8 mouse cellular contexts compared by ENCODE assay signal in the genomic region with DNA sequence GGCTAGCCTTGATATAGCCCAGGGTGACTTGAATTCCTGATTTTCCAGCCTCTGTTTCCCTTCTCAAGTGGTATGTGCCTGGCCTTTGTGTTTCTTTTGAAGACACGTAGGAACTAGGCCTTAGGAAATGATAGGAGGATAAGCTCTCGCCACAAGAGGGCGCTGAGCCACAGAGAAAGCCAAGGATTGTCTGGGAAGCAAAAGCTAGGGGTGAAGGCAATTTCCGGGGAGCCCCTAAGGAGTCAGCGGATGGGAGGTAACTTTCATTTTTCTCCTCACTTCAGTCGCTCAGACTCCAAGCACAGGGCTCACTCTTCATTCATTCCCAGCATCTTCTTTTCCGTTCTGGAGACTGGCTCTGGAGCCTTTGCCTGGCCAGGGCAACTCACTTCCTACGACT. TPM values are rescaled to one million over a fixed set of nuclear protein-coding genes. Genes with fewer than 3 reads are reported as not detected.
DNase-seq lines count a peak whose midpoint lies in the region; ATAC-seq and TF ChIP-seq lines count a peak whose summit lies in the region.

No protein-coding gene starts in this region.

- 28% methylated on average over 8 of the region's 8 CpGs for WGBS in embryonic facial prominence, embryonic 12.5 days
- 28% methylated on average over 8 of the region's 8 CpGs for WGBS in kidney, embryonic 15.5 days
- 25% methylated on average over 8 of the region's 8 CpGs for WGBS in liver, embryonic 11.5 days
- 33% methylated on average over 8 of the region's 8 CpGs for WGBS in neural tube, embryonic 13.5 days

- no peaks in the 10 kb centered on the region for H3K9me3 ChIP-seq in embryonic facial prominence, embryonic 12.5 days
- H3K9me3 ChIP-seq in kidney, embryonic 15.5 days (replicated peaks), result no peaks in the 10 kb centered on the region
- no peaks in the 10 kb centered on the region for H3K9me3 ChIP-seq in liver, embryonic 11.5 days (ENCODE audit: control insufficient read depth, low read length)
- H3K9me3 ChIP-seq in neural tube, embryonic 13.5 days, result no peaks in the 10 kb centered on the region

- no peak overlapping the region for H3K27ac ChIP-seq in embryonic facial prominence, embryonic 12.5 days
- no peak overlapping the region for H3K27ac ChIP-seq in kidney, embryonic 15.5 days
- H3K27ac ChIP-seq in liver, embryonic 11.5 days (ENCODE audit: low read depth, low read length), result no peak overlapping the region
- H3K27ac ChIP-seq in neural tube, embryonic 13.5 days (replicated peaks), result no peak overlapping the region
- no peak overlapping the region for H3K27ac ChIP-seq in testis, adult 2 months (ENCODE audit: control insufficient read depth, insufficient read depth, low read depth, low read length)

- no peak for ATAC-seq in embryonic facial prominence, embryonic 12.5 days (ENCODE audit: insufficient number of reproducible peaks, insufficient read depth, low FRiP score, low TSS enrichment)
- peak; percentile 64; the same call in 1 of the 2 replicates for ATAC-seq in kidney, embryonic 15.5 days (replicated peaks; ENCODE audit: low FRiP score)
- ATAC-seq in liver, embryonic 11.5 days (replicated peaks; ENCODE audit: low FRiP score), result peak; percentile 51; the same call in 1 of the 2 replicates
- ATAC-seq in neural tube, embryonic 13.5 days (ENCODE audit: low read depth), result peak; percentile 36; the same call in 1 of the 2 replicates

- no peaks in the 10 kb centered on the region for H3K79me2 ChIP-seq in C2C12 (ENCODE audit: control insufficient read depth, insufficient read depth)

- TF ChIP-seq CTCF in C2C12 (IDR thresholded peaks at IDR 0.05; ENCODE audit: control insufficient read depth, insufficient read depth, insufficient read length), result peak; percentile 45
- TF ChIP-seq CTCF in testis, adult 2 months (IDR thresholded peaks at IDR 0.05; ENCODE audit: control insufficient read depth, insufficient read depth, insufficient replicate concordance, low read depth, low read length), result peak; percentile 53; the same call in 1 of the 2 replicates

- H3K4me2 ChIP-seq in embryonic facial prominence, embryonic 12.5 days (replicated peaks), result 0 out of 2 replicates have a peak overlapping the region, but pooled peaks have one; percentile 4
- peak overlapping the region; percentile 41 for H3K4me2 ChIP-seq in kidney, embryonic 15.5 days
- peak overlapping the region; percentile 56 for H3K4me2 ChIP-seq in liver, embryonic 11.5 days
- no peak overlapping the region; the same call in 1 of the 2 replicates for H3K4me2 ChIP-seq in neural tube, embryonic 13.5 days

- H3K4me1 ChIP-seq in embryonic facial prominence, embryonic 12.5 days, result peaks cover 4% of the 10 kb centered on the region; the same call in 1 of the 2 replicates
- H3K4me1 ChIP-seq in kidney, embryonic 15.5 days, result no peaks in the 10 kb centered on the region
- H3K4me1 ChIP-seq in liver, embryonic 11.5 days (replicated peaks; ENCODE audit: control insufficient read depth, insufficient read depth, low read length), result no peaks in the 10 kb centered on the region
- H3K4me1 ChIP-seq in neural tube, embryonic 13.5 days (replicated peaks), result no peaks in the 10 kb centered on the region
- H3K4me1 ChIP-seq in testis, adult 2 months (ENCODE audit: control insufficient read depth, insufficient read depth, low read length), result no peaks in the 10 kb centered on the region

- H3K9ac ChIP-seq in embryonic facial prominence, embryonic 12.5 days, result no peak overlapping the region
- H3K9ac ChIP-seq in kidney, embryonic 15.5 days, result no peak overlapping the region
- H3K9ac ChIP-seq in liver, embryonic 11.5 days (ENCODE audit: low read depth, low read length), result peak overlapping the region; percentile 26; the same call in 1 of the 2 replicates
- H3K9ac ChIP-seq in neural tube, embryonic 13.5 days, result no peak overlapping the region

- DNase-seq in adrenal gland, postnatal 25 days, result peak; percentile 77
- DNase-seq in heart, adult 9 months (ENCODE audit: low spot score in 2 of 2), result peak; percentile 58 to 72
- peak; percentile 71 for DNase-seq in liver, embryonic 11.5 days (ENCODE audit: low spot score)

- no peak for TF ChIP-seq POLR2A in testis, adult 2 months (IDR thresholded peaks at IDR 0.05; ENCODE audit: control insufficient read depth, low read depth, low read length)

- H3K79me3 ChIP-seq in C2C12 (ENCODE audit: low read depth), result no peaks in the 10 kb centered on the region

- H3ac ChIP-seq in C2C12 (ENCODE audit: control insufficient read depth, insufficient read length, low read depth), result peak overlapping the region; percentile 48

- no peak overlapping the region for H3K4me3 ChIP-seq in C2C12 (ENCODE audit: insufficient read depth, poor library complexity, severe bottlenecking)
- H3K4me3 ChIP-seq in embryonic facial prominence, embryonic 12.5 days, result no peak overlapping the region
- 0 out of 2 replicates have a peak overlapping the region, but pooled peaks have one; percentile 16 for H3K4me3 ChIP-seq in kidney, embryonic 15.5 days (replicated peaks)
- peak overlapping the region; percentile 31; the same call in 1 of the 2 replicates for H3K4me3 ChIP-seq in liver, embryonic 11.5 days (ENCODE audit: low read depth, low read length)
- no peak overlapping the region for H3K4me3 ChIP-seq in neural tube, embryonic 13.5 days
- H3K4me3 ChIP-seq in testis, adult 2 months (ENCODE audit: control insufficient read depth, low read depth, low read length), result peak overlapping the region; percentile 31

- no peaks in the 10 kb centered on the region for H3K36me3 ChIP-seq in C2C12 (ENCODE audit: control insufficient read depth, insufficient read depth)
- no peaks in the 10 kb centered on the region for H3K36me3 ChIP-seq in embryonic facial prominence, embryonic 12.5 days
- no peaks in the 10 kb centered on the region for H3K36me3 ChIP-seq in kidney, embryonic 15.5 days
- H3K36me3 ChIP-seq in liver, embryonic 11.5 days (ENCODE audit: control insufficient read depth, insufficient read depth, low read length), result no peaks in the 10 kb centered on the region
- H3K36me3 ChIP-seq in neural tube, embryonic 13.5 days, result no peaks in the 10 kb centered on the region
- H3K36me3 ChIP-seq in testis, adult 2 months (ENCODE audit: control insufficient read depth, insufficient read depth, low read length), result no peaks in the 10 kb centered on the region

- no peaks in the 10 kb centered on the region for H3K27me3 ChIP-seq in C2C12 (ENCODE audit: control insufficient read depth, insufficient read depth, insufficient read length)
- H3K27me3 ChIP-seq in embryonic facial prominence, embryonic 12.5 days, result no peaks in the 10 kb centered on the region
- no peaks in the 10 kb centered on the region; the same call in 1 of the 2 replicates for H3K27me3 ChIP-seq in kidney, embryonic 15.5 days
- H3K27me3 ChIP-seq in liver, embryonic 11.5 days (replicated peaks; ENCODE audit: control insufficient read depth, insufficient read depth, low read length), result no peaks in the 10 kb centered on the region
- no peaks in the 10 kb centered on the region for H3K27me3 ChIP-seq in neural tube, embryonic 13.5 days
- no peaks in the 10 kb centered on the region for H3K27me3 ChIP-seq in testis, adult 2 months (ENCODE audit: control insufficient read depth, insufficient read depth, low read length)

TF ChIP-seq in C2C12, 6 proteins besides CTCF, POLR2A, EP300 and RAD21:
- no peak for TF ChIP-seq FOSL1 (IDR thresholded peaks at IDR 0.05; ENCODE audit: insufficient read depth, low read length, poor library complexity, severe bottlenecking)
- no peak for TF ChIP-seq CEBPB (IDR thresholded peaks at IDR 0.05; ENCODE audit: low read depth)
- no peak for TF ChIP-seq MAX (IDR thresholded peaks at IDR 0.05)
- TF ChIP-seq MYOG (IDR thresholded peaks at IDR 0.05; ENCODE audit: control insufficient read depth, extremely low read depth, insufficient read length), result no peak
- TF ChIP-seq USF1 (IDR thresholded peaks at IDR 0.05; ENCODE audit: low read depth), result no peak

RNA-seq across cellular contexts. Expression of gene Rab33b, which starts 27.2 kb away (rescaled TPM):
- polyA plus RNA-seq in C2C12 (2012; fragmentation: generic; extraction: Trizol), result 4.7 TPM
- 14.1 and 17.4 TPM in 2 replicates for total RNA-seq in adrenal gland, postnatal 25 days (2021)
- polyA plus RNA-seq in embryonic facial prominence, embryonic 12.5 days (2016; fragmentation: Nextera tagmentation; extraction: Ambion mirVana), result 26.7 and 27.4 TPM in 2 replicates
- 20.0 and 20.1 TPM in 2 replicates for polyA plus RNA-seq in kidney, embryonic 15.5 days (2015; fragmentation: Nextera tagmentation; extraction: Ambion mirVana)
- polyA plus RNA-seq in liver, embryonic 11.5 days (2014; fragmentation: Nextera tagmentation; extraction: Ambion mirVana), result 9.4 and 10.1 TPM in 2 replicates
- polyA plus RNA-seq in neural tube, embryonic 13.5 days (2015; fragmentation: Nextera tagmentation; extraction: Ambion mirVana), result 22.7 and 27.2 TPM in 2 replicates
- polyA plus RNA-seq in testis, adult 2 months (2012; rRNA removed), result 3.7 and 4.2 TPM in 2 replicates

RNA-seq across cellular contexts. Expression of gene Setd7, which starts 49.8 kb away (rescaled TPM):
- 9.9 TPM for polyA plus RNA-seq in C2C12 (2012; fragmentation: generic; extraction: Trizol)
- total RNA-seq in adrenal gland, postnatal 25 days (2021), result 38.5 and 53.8 TPM in 2 replicates
- polyA plus RNA-seq in embryonic facial prominence, embryonic 12.5 days (2016; fragmentation: Nextera tagmentation; extraction: Ambion mirVana), result 4.6 and 4.8 TPM in 2 replicates
- 3.0 and 4.6 TPM in 2 replicates for polyA plus RNA-seq in kidney, embryonic 15.5 days (2015; fragmentation: Nextera tagmentation; extraction: Ambion mirVana)
- 2.3 and 2.4 TPM in 2 replicates for polyA plus RNA-seq in liver, embryonic 11.5 days (2014; fragmentation: Nextera tagmentation; extraction: Ambion mirVana)
- 3.4 and 4.1 TPM in 2 replicates for polyA plus RNA-seq in neural tube, embryonic 13.5 days (2015; fragmentation: Nextera tagmentation; extraction: Ambion mirVana)
- polyA plus RNA-seq in testis, adult 2 months (2012; rRNA removed), result 1.6 TPM in 2 replicates

Comparison
In these comparisons a context has a peak if more than half of its experiments do, and no peak if none do; other contexts are left out.
1. H3K4me3 ChIP-seq: peak in kidney, embryonic 15.5 days (single experiment), liver, embryonic 11.5 days (single experiment) and testis, adult 2 months (single experiment); none in C2C12 (single experiment), embryonic facial prominence, embryonic 12.5 days (single experiment) and neural tube, embryonic 13.5 days (single experiment).
2. Peak in every context shown above with its lines, with median percentiles within 50 percentile points of each other: DNase-seq.